Mouse (Mus musculus): ENCODE data around the gene Pwp2.

DNA sequence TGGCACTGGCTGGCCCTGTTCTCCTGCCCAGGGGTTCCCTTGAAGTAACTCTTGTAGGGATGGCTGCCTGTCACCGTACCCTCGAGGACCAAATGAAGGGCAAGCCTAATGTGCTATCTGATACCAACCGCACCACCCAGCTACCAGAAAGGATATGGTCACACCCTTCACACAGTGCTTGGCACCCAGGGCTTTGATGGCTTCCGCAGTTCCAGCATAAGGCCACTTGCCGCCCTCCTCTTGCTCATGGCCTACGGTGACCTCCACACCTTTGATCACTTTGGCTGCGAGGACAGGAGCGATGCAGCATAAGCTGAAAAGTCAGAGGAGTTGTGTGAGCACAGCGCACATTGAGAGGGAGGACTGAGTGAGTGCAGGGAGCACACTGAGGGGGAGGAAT, 21.7 kb downstream of the Pwp2 start:
- TF ChIP-seq MYOG (IDR thresholded peaks at IDR 0.05; ENCODE audit: control insufficient read depth, extremely low read depth, insufficient read length): no peak
- TF ChIP-seq CTCF (IDR thresholded peaks at IDR 0.05; ENCODE audit: control insufficient read depth, insufficient read depth, insufficient read length): no peak
- no peak for TF ChIP-seq MAX (IDR thresholded peaks at IDR 0.05)
- no peak for TF ChIP-seq FOSL1 (IDR thresholded peaks at IDR 0.05; ENCODE audit: insufficient read depth, low read length, poor library complexity, severe bottlenecking)
